Mouse (Mus musculus) olfactory bulb, adult 2 months (tissue): Measurements from ENCODE around the gene Eif2b4.

Experiments used
- CTCF ChIP-seq: fragments of 200-500 bp; IDR thresholded peaks from 2 replicates; pipeline ENCODE4 v1.5.1; 2012; ENCODE audit warnings: low read depth, mild to moderate bottlenecking, low read length, moderate library complexity; ENCODE audit not compliant: insufficient read depth
- POLR2A ChIP-seq: fragments of 200-500 bp; IDR thresholded peaks from 2 replicates; pipeline ENCODE4 v1.6.1; 2012; ENCODE audit warnings: mild to moderate bottlenecking, low read depth, low read length, moderate library complexity; ENCODE audit not compliant: insufficient read depth

DNA sequence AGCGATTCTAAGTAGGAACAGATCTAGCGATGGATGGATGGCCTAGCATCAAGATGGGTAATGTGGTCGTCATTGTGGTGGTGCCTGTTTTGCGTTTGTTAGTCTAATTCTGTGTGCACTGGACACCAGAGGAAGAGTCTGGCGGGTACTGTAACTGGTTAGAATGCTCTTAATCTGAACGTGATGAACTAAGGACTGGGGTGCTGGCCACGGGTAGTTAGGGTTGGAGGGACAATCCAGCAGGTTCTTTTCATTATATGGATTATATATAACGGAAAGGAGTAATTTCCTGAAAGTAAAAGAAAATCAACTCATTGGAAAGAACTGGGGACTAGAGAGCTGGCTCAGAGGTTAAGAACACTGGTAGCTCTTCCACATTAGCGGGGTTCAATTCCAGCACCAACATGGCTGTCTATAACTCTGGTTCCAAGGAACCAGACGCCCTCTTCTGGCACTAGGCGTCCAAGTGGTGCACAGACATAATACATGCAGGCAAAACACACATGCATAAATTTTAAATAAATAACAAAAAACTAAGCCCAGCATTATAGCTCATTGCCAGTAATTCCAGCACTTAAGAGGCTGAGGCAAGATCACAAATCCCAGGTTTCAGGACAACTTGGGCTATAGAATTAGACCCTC, 28.2 kb upstream of the Eif2b4 start:
- TF ChIP-seq CTCF = no peak
- TF ChIP-seq POLR2A = no peak
